Mouse (Mus musculus): Measurements from ENCODE around the gene Gm10057. TPM values are rescaled to one million over a fixed set of nuclear protein-coding genes. Genes with fewer than 3 reads are reported as not detected.
"Not testable (repeated sequence)": the region's sequence is repeated elsewhere in the genome, so short reads cannot be mapped to it uniquely, and the experiment has no call there.

Gene Gm10057
- not detected for total RNA-seq (2021)
- not detected in 2 replicates for polyA plus RNA-seq (2012; rRNA removed)
- long read RNA-seq, result 0 reads

- DNase-seq, result not testable (repeated sequence)
Observed at GRCm38 (mm10) chrX:154054939-154055338, at the start of gene Gm10057. TSS of gene Gm10057 (minus strand) at chrX:154055039.

- not testable (repeated sequence) for DNase-seq
Observed at GRCm38 (mm10) chrX:154033727-154034126, 21.1 kb downstream of the Gm10057 start, which contains the start of gene 4921511M17Rik. TSS of gene 4921511M17Rik (minus strand) at chrX:154033827.

- DNase-seq, result not testable (repeated sequence)
Observed at GRCm38 (mm10) chrX:154012540-154012939, 42.3 kb downstream of the Gm10057 start, which contains the start of gene Samt1. TSS of gene Samt1 (minus strand) at chrX:154012640.

Other genes starting within 250 kb of the Gm10057 start
- gene Spin2c, start 222.8 kb downstream of the Gm10057 start, total RNA-seq (2021), result under 1 TPM in 1 of 2 experiments, not detected in 1; 0.48 TPM
- gene Spin2c, start 222.8 kb downstream of the Gm10057 start, polyA plus RNA-seq (2012; rRNA removed), result 0.47 TPM in 1 of 2 replicates, not detected in the other
- not detected for gene Samt1, start 42.4 kb downstream of the Gm10057 start, total RNA-seq (2021)
- gene Samt1, start 42.4 kb downstream of the Gm10057 start, polyA plus RNA-seq (2012; rRNA removed), result not detected in 2 replicates
- not detected for gene 4921511M17Rik, start 21.2 kb downstream of the Gm10057 start, total RNA-seq (2021)
- not detected in 2 replicates for gene 4921511M17Rik, start 21.2 kb downstream of the Gm10057 start, polyA plus RNA-seq (2012; rRNA removed)
- not detected for gene Gm15140, start 65.6 kb upstream of the Gm10057 start, total RNA-seq (2021)
- not detected in 2 replicates for gene Gm15140, start 65.6 kb upstream of the Gm10057 start, polyA plus RNA-seq (2012; rRNA removed)